Comparison of ENCODE assay signal across 8 mouse cellular contexts in the genomic region with DNA sequence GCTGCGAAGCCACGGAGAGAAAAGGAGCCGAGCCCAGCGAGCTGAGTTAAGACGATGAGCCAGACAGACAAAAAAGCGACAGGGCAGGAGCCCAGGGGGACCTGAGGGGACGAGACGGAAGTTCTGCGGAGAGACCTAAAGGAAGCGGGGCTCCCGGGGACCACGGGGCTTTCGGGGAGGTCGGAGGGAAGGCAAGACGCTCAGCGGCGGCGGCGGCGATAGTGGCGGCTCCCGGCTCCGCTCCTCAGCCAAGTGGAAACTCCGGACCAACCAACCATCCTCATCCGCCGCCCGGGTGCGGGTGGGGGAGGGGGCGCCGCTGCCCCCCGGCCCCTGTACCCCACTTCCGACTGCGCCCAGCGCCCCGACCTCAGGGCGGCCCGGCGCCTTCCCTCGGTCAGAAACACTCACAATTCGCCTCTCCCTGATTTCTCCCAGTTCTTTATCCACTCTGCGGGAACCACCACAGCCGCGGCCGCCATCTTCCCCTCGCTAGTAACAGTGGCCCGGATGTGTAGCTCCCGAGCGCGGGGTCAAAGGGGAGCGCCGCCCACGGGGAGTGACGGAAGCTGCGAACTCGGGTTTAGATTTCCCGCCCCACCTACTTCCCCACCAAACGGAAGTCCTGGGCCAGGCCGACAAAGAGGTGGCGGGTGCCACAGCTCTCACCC. TPM values are rescaled to one million over a fixed set of nuclear protein-coding genes. Genes with fewer than 3 reads are reported as not detected.
A peak's percentile ranks its signal among the peaks of the same experiment; 100 is the strongest.
DNase-seq lines count a peak whose midpoint lies in the region; ATAC-seq lines count a peak whose summit lies in the region.

No protein-coding gene starts in this region.

- peak; percentile 92 for DNase-seq in Muller cell, postnatal 12 days (ENCODE audit: inconsistent ontology term)
- DNase-seq in cerebellum, adult 9-11 months = peak; percentile 89
- peak; percentile 84 to 85 for DNase-seq in frontal cortex, postnatal 10 days (ENCODE audit: low spot score in 2 of 2)
- peak; percentile 68 to 74 for DNase-seq in layer of hippocampus, postnatal 25 days (ENCODE audit: extremely low spot score in 1 of 2, low spot score in 1 of 2)
- peak; percentile 92 for DNase-seq in lung, postnatal 25 days (ENCODE audit: low spot score)
- peak; percentile 87 for DNase-seq in retina, embryonic 14.5 days (ENCODE audit: low spot score)
- DNase-seq in thymus, postnatal 4 days = peak; percentile 89

- H3K9me3 ChIP-seq in hindbrain, embryonic 13.5 days = no peaks in the 10 kb centered on the region

- H3K4me1 ChIP-seq in hindbrain, embryonic 13.5 days (replicated peaks) = peaks cover 11% of the 10 kb centered on the region

- WGBS in hindbrain, embryonic 13.5 days = 14% methylated on average over 45 of the region's 59 CpGs

- H3K4me3 ChIP-seq in hindbrain, embryonic 13.5 days = peak overlapping the region; percentile 60

- H3K27ac ChIP-seq in hindbrain, embryonic 13.5 days = peak overlapping the region; percentile 90

- peak overlapping the region; percentile 64 for H3K4me2 ChIP-seq in hindbrain, embryonic 13.5 days

- peak overlapping the region; percentile 78 for H3K9ac ChIP-seq in hindbrain, embryonic 13.5 days

- ATAC-seq in hindbrain, embryonic 13.5 days (ENCODE audit: low FRiP score) = peak; percentile 98

- no peaks in the 10 kb centered on the region for H3K27me3 ChIP-seq in hindbrain, embryonic 13.5 days

- H3K36me3 ChIP-seq in hindbrain, embryonic 13.5 days = no peaks in the 10 kb centered on the region

RNA-seq across cellular contexts. Expression of a gene that starts 8.9 kb away (rescaled TPM):
- polyA plus RNA-seq in hindbrain, embryonic 13.5 days (2015; fragmentation: Nextera tagmentation; extraction: Ambion mirVana) = 92.7 and 96.1 TPM in 2 replicates
- total RNA-seq in layer of hippocampus, postnatal 25 days (2021) = 10 to 100 TPM; 47.1 to 47.8 TPM

Comparison
In these comparisons a context has a peak if more than half of its experiments do, and no peak if none do; other contexts are left out.
1. Peak in every context shown above with its lines: DNase-seq, ATAC-seq, H3K4me3 ChIP-seq and H3K27ac ChIP-seq.